Mouse (Mus musculus) liver, adult 2 months (tissue): ENCODE results near the gene Glul. TPM values are rescaled to one million over a fixed set of nuclear protein-coding genes. Genes with fewer than 3 reads are reported as not detected.

Experiments used
- DNase-seq: peaks from one replicate; pipeline ENCODE4 v3.0.0-alpha.2; 2011; ENCODE audit warnings: low read depth, low spot score; ENCODE audit errors: extremely low read depth
- H3K27ac ChIP-seq: fragments of 200-500 bp; replicated peaks from 2 replicates; pipeline ENCODE4 v1.5.1; 2012; ENCODE audit warnings: low read depth, mild to moderate bottlenecking, control low read depth, inconsistent platforms, low read length; ENCODE audit not compliant: insufficient read depth
- H3K27me3 ChIP-seq: fragments of 200-500 bp; 2 replicates; pipeline ENCODE4 v1.6.1; 2012; ENCODE audit warnings: mild to moderate bottlenecking, moderate library complexity, low read length, inconsistent platforms; ENCODE audit not compliant: control insufficient read depth, insufficient read depth
- H3K36me3 ChIP-seq: fragments of 200-500 bp; 2 replicates; pipeline ENCODE4 v1.6.1; 2012; ENCODE audit warnings: low read length, inconsistent platforms; ENCODE audit not compliant: control insufficient read depth, insufficient read depth
- H3K4me1 ChIP-seq: fragments of 200-500 bp; 2 replicates; pipeline ENCODE4 v1.6.1; 2011; ENCODE audit warnings: low read length; ENCODE audit not compliant: control insufficient read depth, insufficient read depth
- H3K4me3 ChIP-seq: fragments of 200-500 bp; 2 replicates; pipeline ENCODE4 v1.5.1; 2011; ENCODE audit warnings: low read depth, mild to moderate bottlenecking, control low read depth, low read length, moderate library complexity; ENCODE audit not compliant: insufficient read depth
- H3K79me2 ChIP-seq: fragments of 200-500 bp; 2 replicates; pipeline ENCODE4 v1.6.1; 2012; ENCODE audit warnings: inconsistent platforms, mild to moderate bottlenecking, low read length, moderate library complexity; ENCODE audit not compliant: control insufficient read depth, insufficient read depth
- H3K9ac ChIP-seq: fragments of 200-500 bp; 2 replicates; pipeline ENCODE4 v1.6.1; 2012; ENCODE audit warnings: low read depth, mild to moderate bottlenecking, control low read depth, inconsistent platforms, low read length
- CTCF ChIP-seq: fragments of 200-500 bp; IDR thresholded peaks from 2 replicates; pipeline ENCODE4 v1.5.1; 2011; ENCODE audit warnings: low read depth, low read length, control low read depth
- POLR2A ChIP-seq: fragments of 200-500 bp; IDR thresholded peaks from 2 replicates; pipeline ENCODE4 v1.6.1; 2011; ENCODE audit warnings: low read length, control low read depth; ENCODE audit not compliant: insufficient read depth; ENCODE audit errors: extremely low read depth
- WGBS: fragments of 180-500 bp; shearing (Covaris S2); methylation state at CpG from one replicate; pipeline ENCODE4 v1.1.7; 2018; 5-methylcytosine and 5-hydroxymethylcytosine counted together
- polyA plus RNA-seq: library from polyadenylated mRNA; depleted of rRNA; stranded (reverse); fragments of >200 nt; gene quantifications from 2 replicates; pipeline ENCODE4 v1.2.3, GENCODE M21; 2012
- total RNA-seq: library from RNA; depleted of rRNA; stranded (reverse); fragments of >200 nt; gene quantifications from 2 replicates; pipeline ENCODE4 v1.2.3, GENCODE M21; 2014

Glul gene
- total and polyA plus RNA-seq, 2 experiments = 620 to 719 TPM

- Histone ChIP-seq H3K36me3 (no peaks in the 10 kb centered on the region), H3K27ac (no peak overlapping the region), H3K79me2 (no peaks in the 10 kb centered on the region), H3K9ac (no peak overlapping the region), H3K27me3 (no peaks in the 10 kb centered on the region), H3K4me1 (no peaks in the 10 kb centered on the region), H3K4me3 (no peak overlapping the region)
- no peak for DNase-seq
- TF ChIP-seq CTCF (no peak), POLR2A (no peak)
- WGBS = 96% methylated on average over 10 of the region's 10 CpGs
Observed at GRCm38 (mm10) chr1:153890121-153890520, 9.6 kb upstream of the Glul start.

DNA sequence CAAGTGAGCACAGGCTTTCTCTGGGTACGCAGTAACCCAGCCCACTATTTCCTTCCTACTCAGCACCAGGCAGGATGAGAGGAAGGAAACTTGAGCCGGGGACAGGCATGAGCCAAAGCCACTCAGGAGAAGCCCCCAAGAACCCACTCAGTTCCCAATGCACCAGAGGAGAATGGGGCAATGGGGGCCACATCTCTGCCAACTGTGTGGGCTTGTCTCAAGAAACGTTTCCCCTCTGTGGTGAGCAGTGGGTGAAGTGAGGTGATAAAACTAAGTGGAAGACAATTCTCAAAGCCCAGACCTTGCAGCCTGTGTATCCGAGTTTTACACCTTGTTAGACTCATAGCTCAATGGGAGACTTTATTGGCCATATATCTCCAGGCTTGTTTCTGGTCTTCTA is 8.3 kb upstream of the Glul start, which contains the start of gene Teddm1a:
Teddm1a (plus strand) TSS at position 301 of the 400 bp plus-strand sequence.
- no peak for DNase-seq
- TF ChIP-seq CTCF (no peak), POLR2A (no peak)

GRCm38 (mm10) chr1:153893746-153894145 is 6.0 kb upstream of the Glul start:
- Histone ChIP-seq H3K36me3 (no peaks in the 10 kb centered on the region), H3K79me2 (no peaks in the 10 kb centered on the region), H3K9ac (no peak overlapping the region), H3K4me1 (peaks cover 4% of the 10 kb centered on the region; the same call in 1 of the 2 replicates), H3K4me3 (no peak overlapping the region), H3K27ac (no peak overlapping the region), H3K27me3 (no peaks in the 10 kb centered on the region)
- WGBS = 45% methylated on average over 2 of the region's 2 CpGs
- no peak for DNase-seq
- TF ChIP-seq CTCF = no peak
- no peak for TF ChIP-seq POLR2A

More for the DNA sequence above, 8.3 kb upstream of the Glul start, which contains the start of gene Teddm1a:
- no peak within 1 kb of the TSS for H3K4me3 ChIP-seq
- no peaks in the 10 kb centered on the region for H3K36me3 ChIP-seq
- no peak within 1 kb of the TSS for H3K27ac ChIP-seq
- H3K79me2 ChIP-seq = no peaks in the 10 kb centered on the region
- 64% methylated on average over 4 of the region's 4 CpGs for WGBS
- H3K27me3 ChIP-seq = no peaks in the 10 kb centered on the region
- H3K9ac ChIP-seq = no peak within 1 kb of the TSS
- no peaks in the 10 kb centered on the region for H3K4me1 ChIP-seq

GRCm38 (mm10) chr1:153894201-153894893 is 5.4 kb upstream of the Glul start:
- Histone ChIP-seq H3K4me3 (no peak overlapping the region), H3K9ac (no peak overlapping the region), H3K27ac (no peak overlapping the region), H3K27me3 (no peaks in the 10 kb centered on the region), H3K4me1 (peaks cover 7% of the 10 kb centered on the region; the same call in 1 of the 2 replicates), H3K79me2 (no peaks in the 10 kb centered on the region), H3K36me3 (no peaks in the 10 kb centered on the region)
- WGBS = 64% methylated on average over 8 of the region's 8 CpGs
- DNase-seq = no peak
- TF ChIP-seq POLR2A = no peak
- no peak for TF ChIP-seq CTCF

DNA sequence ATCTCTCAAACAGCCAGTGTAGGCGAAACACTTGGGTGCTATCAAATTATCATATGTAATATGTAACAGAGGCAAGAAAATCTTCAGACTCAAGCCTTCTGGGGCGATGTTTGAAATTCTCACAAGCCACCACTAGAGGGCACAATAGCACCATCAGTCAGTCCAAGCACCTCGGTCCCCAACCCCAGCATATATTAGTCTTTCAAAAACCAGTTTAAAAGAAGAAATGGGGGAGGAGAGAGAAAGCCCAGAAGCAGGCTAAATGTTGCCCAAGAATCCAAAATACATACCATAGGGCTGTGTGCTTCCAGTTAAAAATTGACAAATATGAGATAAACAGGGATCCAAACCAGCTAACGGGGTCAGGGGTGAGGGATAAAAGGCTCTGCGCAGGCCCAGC is 4.8 kb upstream of the Glul start:
- no peak overlapping the region for H3K27ac ChIP-seq
- no peak for TF ChIP-seq POLR2A
- peak; percentile 65 for TF ChIP-seq CTCF
- 10% methylated on average over 5 of the region's 5 CpGs for WGBS
- no peaks in the 10 kb centered on the region for H3K36me3 ChIP-seq
- no peaks in the 10 kb centered on the region for H3K27me3 ChIP-seq
- peak; percentile 62 for DNase-seq
- no peak overlapping the region for H3K9ac ChIP-seq
- H3K79me2 ChIP-seq = peaks cover 2% of the 10 kb centered on the region; the same call in 1 of the 2 replicates
- peaks cover 7% of the 10 kb centered on the region; the same call in 1 of the 2 replicates for H3K4me1 ChIP-seq
- no peak overlapping the region for H3K4me3 ChIP-seq

- Histone ChIP-seq H3K9ac (no peak overlapping the region), H3K4me1 (peaks cover 8% of the 10 kb centered on the region; the same call in 1 of the 2 replicates), H3K36me3 (no peaks in the 10 kb centered on the region), H3K27me3 (no peaks in the 10 kb centered on the region), H3K79me2 (peaks cover 13% of the 10 kb centered on the region; the same call in 1 of the 2 replicates), H3K4me3 (no peak overlapping the region), H3K27ac (peak overlapping the region; percentile 54)
- DNase-seq = peak; percentile 72
- 38% methylated on average over 8 of the region's 8 CpGs for WGBS
- TF ChIP-seq POLR2A = no peak
- TF ChIP-seq CTCF = no peak
Observed at GRCm38 (mm10) chr1:153897196-153897595, 2.5 kb upstream of the Glul start.
